Mouse (Mus musculus) intestine, embryonic 16.5 days (tissue): ENCODE data around the gene Secisbp2l. TPM values are rescaled to one million over a fixed set of nuclear protein-coding genes. Genes with fewer than 3 reads are reported as not detected.
A peak's percentile ranks its signal among the peaks of the same experiment; 100 is the strongest.

ENCODE experiments used
- ATAC-seq: fragments of 200-750 bp; cut with Nextera tagmentation; 2 replicates; pipeline ENCODE4 v1.8.0; 2017; ENCODE audit warnings: moderate TSS enrichment, moderate library complexity
- H3K27ac ChIP-seq: fragments of 300-500 bp; sonication (generic); 2 replicates; pipeline ENCODE4 v1.5.1; 2014; ENCODE audit warnings: mild to moderate bottlenecking, low read length
- H3K27me3 ChIP-seq: fragments of 300-500 bp; sonication (generic); replicated peaks from 2 replicates; pipeline ENCODE4 v1.6.1; 2014; ENCODE audit warnings: low read length, control low read depth, mixed read lengths; ENCODE audit not compliant: control insufficient read depth, insufficient read depth
- H3K36me3 ChIP-seq: fragments of 300-500 bp; sonication (generic); 2 replicates; pipeline ENCODE4 v1.6.1; 2014; ENCODE audit warnings: low read length, control low read depth; ENCODE audit not compliant: control insufficient read depth, insufficient read depth
- H3K4me1 ChIP-seq: fragments of 300-500 bp; sonication (generic); 2 replicates; pipeline ENCODE4 v1.6.1; 2014; ENCODE audit warnings: low read length, control low read depth, mixed read lengths; ENCODE audit not compliant: control insufficient read depth, insufficient read depth
- H3K4me2 ChIP-seq: fragments of 300-500 bp; sonication (generic); 2 replicates; pipeline ENCODE4 v1.6.1; 2014; ENCODE audit warnings: low read depth, low read length, control low read depth
- H3K4me3 ChIP-seq: fragments of 300-500 bp; sonication (generic); 2 replicates; pipeline ENCODE4 v1.5.1; 2014; ENCODE audit warnings: mild to moderate bottlenecking, low read length
- H3K9ac ChIP-seq: fragments of 300-500 bp; sonication (generic); 2 replicates; pipeline ENCODE4 v1.6.1; 2014; ENCODE audit warnings: low read depth, low read length
- H3K9me3 ChIP-seq: fragments of 300-500 bp; sonication (generic); 2 replicates; pipeline ENCODE4 v1.6.1; 2016; ENCODE audit warnings: low read length, control low read depth; ENCODE audit not compliant: control insufficient read depth
- WGBS: fragments of 180-500 bp; shearing (Covaris S2); extraction: QIAGEN DNeasy Blood & Tissue Kit; methylation state at CpG from one replicate; pipeline ENCODE4 v1.1.7; 2014; 5-methylcytosine and 5-hydroxymethylcytosine counted together
- polyA plus RNA-seq: library from polyadenylated mRNA; unstranded; fragments of >200 nt; fragmentation: Nextera tagmentation; extraction: Ambion mirVana; gene quantifications from 2 replicates; pipeline ENCODE4 v1.2.1, GENCODE M21; 2015

The Secisbp2l gene
- polyA plus RNA-seq, 1 experiment from 2014 or later = 11.9 TPM

- H3K4me1 ChIP-seq = peaks cover 5% of the 10 kb centered on the region; the same call in 1 of the 2 replicates
- no peaks in the 10 kb centered on the region for H3K27me3 ChIP-seq
- H3K4me2 ChIP-seq = peak overlapping the region; percentile 90
- no peaks in the 10 kb centered on the region for H3K36me3 ChIP-seq
- WGBS = 9% methylated on average over 35 of the region's 35 CpGs
- peak; percentile 97 for ATAC-seq
- H3K9ac ChIP-seq = peak overlapping the region; percentile 84
- H3K4me3 ChIP-seq = peak overlapping the region; percentile 52
- H3K27ac ChIP-seq = 0 out of 2 replicates have a peak overlapping the region, but pooled peaks have one; percentile 30
- H3K9me3 ChIP-seq = no peaks in the 10 kb centered on the region
These were observed 50.7 kb downstream of the Secisbp2l start for GRCm38 (mm10) chr2:125731763-125732560.

GRCm38 (mm10) chr2:125724546-125725114 lies 58.0 kb downstream of the Secisbp2l start:
- H3K4me1 ChIP-seq = peaks cover 11% of the 10 kb centered on the region; the same call in 1 of the 2 replicates
- H3K27ac ChIP-seq = no peak overlapping the region
- WGBS = 3% methylated on average over 16 of the region's 16 CpGs
- peak overlapping the region; percentile 23; the same call in 1 of the 2 replicates for H3K9ac ChIP-seq
- H3K4me3 ChIP-seq = peak overlapping the region; percentile 55
- H3K27me3 ChIP-seq = peaks cover 15% of the 10 kb centered on the region
- no peaks in the 10 kb centered on the region for H3K36me3 ChIP-seq
- H3K9me3 ChIP-seq = no peaks in the 10 kb centered on the region
- peak; percentile 60 for ATAC-seq
- peak overlapping the region; percentile 98 for H3K4me2 ChIP-seq

- H3K4me1 ChIP-seq = peaks cover 11% of the 10 kb centered on the region; the same call in 1 of the 2 replicates
- peak; percentile 86 for ATAC-seq
- H3K27me3 ChIP-seq = peaks cover 15% of the 10 kb centered on the region
- peak within 1 kb of the TSS; percentile 55 for H3K4me3 ChIP-seq
- H3K36me3 ChIP-seq = no peaks in the 10 kb centered on the region
- H3K4me2 ChIP-seq = peak within 1 kb of the TSS; percentile 98
- H3K9ac ChIP-seq = peak within 1 kb of the TSS; percentile 70
- H3K9me3 ChIP-seq = no peaks in the 10 kb centered on the region
- under 1% methylated on average over 15 of the region's 15 CpGs for WGBS
- H3K27ac ChIP-seq = no peak within 1 kb of the TSS
These were observed 58.6 kb downstream of the Secisbp2l start, which contains the start of gene Shc4 for GRCm38 (mm10) chr2:125724086-125724430. Gene Shc4 (minus strand): TSS chr2:125724148.

- no peaks in the 10 kb centered on the region for H3K36me3 ChIP-seq
- under 1% methylated on average over 34 of the region's 34 CpGs for WGBS
- peaks cover 15% of the 10 kb centered on the region for H3K27me3 ChIP-seq
- peak overlapping the region; percentile 98 for H3K4me2 ChIP-seq
- peak overlapping the region; percentile 70 for H3K9ac ChIP-seq
- ATAC-seq = peak; percentile 89
- H3K9me3 ChIP-seq = no peaks in the 10 kb centered on the region
- no peak overlapping the region for H3K27ac ChIP-seq
- H3K4me3 ChIP-seq = peak overlapping the region; percentile 55
- peaks cover 11% of the 10 kb centered on the region; the same call in 1 of the 2 replicates for H3K4me1 ChIP-seq
These were observed 59.1 kb downstream of the Secisbp2l start for GRCm38 (mm10) chr2:125723408-125724085.

GRCm38 (mm10) chr2:125723086-125723407 lies 59.6 kb downstream of the Secisbp2l start:
- WGBS = 5% methylated on average over 18 of the region's 18 CpGs
- Histone ChIP-seq H3K36me3 (no peaks in the 10 kb centered on the region), H3K9ac (peak overlapping the region; percentile 70), H3K27me3 (peaks cover 15% of the 10 kb centered on the region), H3K27ac (no peak overlapping the region), H3K4me1 (peaks cover 11% of the 10 kb centered on the region; the same call in 1 of the 2 replicates), H3K9me3 (no peaks in the 10 kb centered on the region), H3K4me3 (peak overlapping the region; percentile 55), H3K4me2 (peak overlapping the region; percentile 98)
- ATAC-seq = no peak

GRCm38 (mm10) chr2:125716599-125716998 lies 66.1 kb downstream of the Secisbp2l start:
- no peak overlapping the region for H3K4me2 ChIP-seq
- 82% methylated on average over 8 of the region's 8 CpGs for WGBS
- no peak overlapping the region for H3K9ac ChIP-seq

GRCm38 (mm10) chr2:125706510-125706921 lies 76.2 kb downstream of the Secisbp2l start:
- Histone ChIP-seq H3K27me3 (no peaks in the 10 kb centered on the region), H3K27ac (no peak overlapping the region), H3K9ac (no peak overlapping the region), H3K9me3 (no peaks in the 10 kb centered on the region), H3K4me2 (no peak overlapping the region), H3K36me3 (no peaks in the 10 kb centered on the region), H3K4me3 (no peak overlapping the region), H3K4me1 (no peaks in the 10 kb centered on the region)
- 71% methylated on average over 5 of the region's 5 CpGs for WGBS
- no peak for ATAC-seq

More at GRCm38 (mm10) chr2:125716599-125716998, 66.1 kb downstream of the Secisbp2l start:
- Histone ChIP-seq H3K27ac (no peak overlapping the region), H3K4me1 (no peaks in the 10 kb centered on the region), H3K36me3 (no peaks in the 10 kb centered on the region), H3K4me3 (no peak overlapping the region), H3K27me3 (no peaks in the 10 kb centered on the region), H3K9me3 (no peaks in the 10 kb centered on the region)
- ATAC-seq = no peak

GRCm38 (mm10) chr2:125704907-125705631 lies 77.6 kb downstream of the Secisbp2l start:
- H3K4me2 ChIP-seq = no peak overlapping the region
- H3K27ac ChIP-seq = no peak overlapping the region
- no peak overlapping the region for H3K9ac ChIP-seq
- no peaks in the 10 kb centered on the region for H3K36me3 ChIP-seq
- H3K27me3 ChIP-seq = no peaks in the 10 kb centered on the region
- ATAC-seq = no peak
- H3K9me3 ChIP-seq = no peaks in the 10 kb centered on the region
- WGBS = 65% methylated on average over 12 of the region's 12 CpGs
- no peaks in the 10 kb centered on the region for H3K4me1 ChIP-seq
- no peak overlapping the region for H3K4me3 ChIP-seq

- ATAC-seq = no peak
These were observed 79.8 kb downstream of the Secisbp2l start for GRCm38 (mm10) chr2:125702851-125703250.

More at GRCm38 (mm10) chr2:125702851-125703250, 79.8 kb downstream of the Secisbp2l start:
- no peaks in the 10 kb centered on the region for H3K9me3 ChIP-seq
- no peaks in the 10 kb centered on the region for H3K4me1 ChIP-seq
- no peak overlapping the region for H3K27ac ChIP-seq
- no peaks in the 10 kb centered on the region for H3K36me3 ChIP-seq
- H3K4me2 ChIP-seq = no peak overlapping the region
- no peaks in the 10 kb centered on the region for H3K27me3 ChIP-seq
- no peak overlapping the region for H3K4me3 ChIP-seq
- no peak overlapping the region for H3K9ac ChIP-seq
- 86% methylated on average over 2 of the region's 2 CpGs for WGBS
